Mouse (Mus musculus) embryonic facial prominence, embryonic 12.5 days (tissue): ENCODE data around the gene Pde1c. TPM values are rescaled to one million over a fixed set of nuclear protein-coding genes. Genes with fewer than 3 reads are reported as not detected.
A peak's percentile ranks its signal among the peaks of the same experiment; 100 is the strongest.

Experiments used
- ATAC-seq: fragments of 200-750 bp; cut with Nextera tagmentation; 2 replicates; pipeline ENCODE4 v1.8.0; 2017; ENCODE audit not compliant: insufficient number of reproducible peaks, insufficient read depth, low FRiP score, low TSS enrichment
- H3K27ac ChIP-seq: fragments of 300-500 bp; sonication (generic); 2 replicates; pipeline ENCODE4 v1.5.1; 2016; ENCODE audit warnings: mild to moderate bottlenecking
- H3K27me3 ChIP-seq: fragments of 300-500 bp; sonication (generic); 2 replicates; pipeline ENCODE4 v1.6.1; 2016; ENCODE audit warnings: mild to moderate bottlenecking, moderate library complexity
- H3K36me3 ChIP-seq: fragments of 300-500 bp; sonication (generic); 2 replicates; pipeline ENCODE4 v1.6.1; 2016; ENCODE audit warnings: mild to moderate bottlenecking
- H3K4me1 ChIP-seq: fragments of 300-500 bp; sonication (generic); 2 replicates; pipeline ENCODE4 v1.6.1; 2016
- H3K4me2 ChIP-seq: fragments of 300-500 bp; sonication (generic); replicated peaks from 2 replicates; pipeline ENCODE4 v1.6.1; 2016; ENCODE audit warnings: mild to moderate bottlenecking, moderate library complexity
- H3K4me3 ChIP-seq: fragments of 300-500 bp; sonication (generic); 2 replicates; pipeline ENCODE4 v1.5.1; 2016; ENCODE audit warnings: mild to moderate bottlenecking
- H3K9ac ChIP-seq: fragments of 300-500 bp; sonication (generic); 2 replicates; pipeline ENCODE4 v1.6.1; 2016; ENCODE audit warnings: mild to moderate bottlenecking, moderate library complexity
- H3K9me3 ChIP-seq: fragments of 300-500 bp; sonication (generic); 2 replicates; pipeline ENCODE4 v1.6.1; 2016; ENCODE audit warnings: mild to moderate bottlenecking, moderate library complexity
- WGBS: fragments of 180-500 bp; shearing (Covaris S2); methylation state at CpG from one replicate; pipeline ENCODE4 v1.1.7; 2016; 5-methylcytosine and 5-hydroxymethylcytosine counted together
- polyA plus RNA-seq: library from polyadenylated mRNA; unstranded; fragments of >200 nt; fragmentation: Nextera tagmentation; extraction: Ambion mirVana; gene quantifications from 2 replicates; pipeline ENCODE4 v1.2.1, GENCODE M21; 2016

The Pde1c gene
- polyA plus RNA-seq, 1 experiment from 2014 or later, result 5.9 TPM

DNA sequence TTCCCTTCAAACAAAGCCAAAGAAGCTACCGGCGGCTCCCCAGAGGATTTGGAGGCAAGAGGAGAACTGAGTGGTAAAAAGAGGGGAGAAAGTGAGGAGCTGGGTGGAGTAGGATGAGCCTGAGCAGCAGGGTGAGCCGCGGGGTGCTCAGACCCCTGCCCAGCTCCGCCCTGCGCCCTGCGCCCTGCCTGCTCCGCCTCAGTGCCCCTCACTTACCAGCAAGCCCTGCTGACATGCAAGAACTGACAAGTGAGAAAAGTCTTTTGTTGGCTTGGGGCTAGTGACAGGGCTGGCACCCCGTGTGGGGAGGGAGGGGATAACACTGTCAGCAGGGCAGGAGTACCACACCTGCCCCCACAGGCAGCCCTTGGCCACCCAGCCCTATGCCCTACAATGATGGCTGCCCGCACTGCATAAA lies 206.8 kb downstream of the Pde1c start:
- Histone ChIP-seq H3K9ac (peak overlapping the region; percentile 45), H3K27ac (no peak overlapping the region; the same call in 1 of the 2 replicates), H3K36me3 (no peaks in the 10 kb centered on the region), H3K27me3 (peaks cover 22% of the 10 kb centered on the region; the same call in 1 of the 2 replicates), H3K9me3 (no peaks in the 10 kb centered on the region), H3K4me3 (peak overlapping the region; percentile 38), H3K4me1 (peaks cover 8% of the 10 kb centered on the region; the same call in 1 of the 2 replicates), H3K4me2 (peak overlapping the region; percentile 72)
- peak; percentile 89 for ATAC-seq
- 0% methylated on average over 10 of the region's 10 CpGs for WGBS

DNA sequence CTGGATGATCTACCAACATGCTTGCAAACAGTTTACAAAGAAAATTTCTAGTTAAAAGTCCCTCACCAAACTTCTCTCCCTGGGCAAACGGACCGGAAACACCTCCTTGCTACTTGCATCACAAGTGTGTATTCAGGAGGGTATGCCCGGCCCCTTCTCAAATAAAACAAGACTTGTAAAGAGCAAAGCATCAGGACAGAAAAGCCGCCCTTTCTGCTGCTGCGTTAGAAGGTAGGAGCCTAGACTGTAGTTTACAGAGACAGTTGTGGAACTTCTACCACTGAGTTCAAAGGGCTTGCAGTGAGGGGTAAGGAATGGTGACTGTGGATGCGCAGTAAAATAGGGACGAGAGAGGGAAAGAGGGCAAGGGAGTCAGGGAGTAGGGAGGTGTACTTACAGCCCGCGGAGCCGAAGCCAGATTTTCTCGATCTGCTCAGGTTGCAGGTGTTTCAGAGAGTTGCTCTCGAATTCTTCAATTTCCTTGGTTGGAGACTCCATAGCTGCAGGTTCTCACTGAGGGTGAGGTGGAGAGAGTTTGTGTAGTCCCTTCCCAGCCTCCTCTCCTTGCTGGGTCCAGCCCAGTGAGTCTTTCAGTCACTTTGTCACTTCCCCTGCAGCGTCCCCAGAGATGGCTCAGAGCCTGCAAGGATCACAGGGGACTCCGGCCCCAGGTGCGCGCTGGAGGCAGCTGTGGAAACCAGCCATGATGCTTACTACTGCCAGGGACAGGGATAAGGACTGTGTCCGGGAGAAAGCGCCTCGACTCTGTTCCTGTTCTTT lies 207.4 kb downstream of the Pde1c start:
- H3K27ac ChIP-seq, result no peak overlapping the region; the same call in 1 of the 2 replicates
- peaks cover 22% of the 10 kb centered on the region; the same call in 1 of the 2 replicates for H3K27me3 ChIP-seq
- H3K4me2 ChIP-seq, result peak overlapping the region; percentile 72
- peaks cover 8% of the 10 kb centered on the region; the same call in 1 of the 2 replicates for H3K4me1 ChIP-seq
- H3K9ac ChIP-seq, result peak overlapping the region; percentile 45
- no peaks in the 10 kb centered on the region for H3K9me3 ChIP-seq
- H3K4me3 ChIP-seq, result peak overlapping the region; percentile 38
- no peaks in the 10 kb centered on the region for H3K36me3 ChIP-seq
- peak; percentile 52 for ATAC-seq
- 2% methylated on average over 19 of the region's 19 CpGs for WGBS

DNA sequence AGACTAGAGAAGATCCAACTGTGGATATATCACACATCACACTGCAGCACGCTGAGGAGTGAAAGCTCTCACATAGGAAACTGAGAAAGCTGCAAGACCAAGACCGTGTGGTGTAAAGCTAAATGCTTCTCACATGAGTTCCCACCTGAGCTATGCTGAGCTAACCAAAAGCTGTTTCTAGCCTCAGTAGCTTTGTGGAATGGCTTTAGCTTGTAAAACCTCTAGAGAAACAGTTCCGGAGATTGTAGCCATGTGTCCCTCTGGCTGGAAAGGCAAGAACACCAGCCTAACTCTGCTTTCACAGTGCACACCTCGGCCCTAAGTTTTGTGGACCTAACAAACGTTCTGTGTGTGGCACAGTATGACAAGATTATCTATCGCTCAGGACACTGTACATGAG lies 208.8 kb downstream of the Pde1c start:
- H3K4me1 ChIP-seq, result peaks cover 8% of the 10 kb centered on the region; the same call in 1 of the 2 replicates
- no peak overlapping the region for H3K9ac ChIP-seq
- H3K4me3 ChIP-seq, result no peak overlapping the region
- 66% methylated on average over 6 of the region's 6 CpGs for WGBS
- no peaks in the 10 kb centered on the region for H3K9me3 ChIP-seq
- H3K36me3 ChIP-seq, result no peaks in the 10 kb centered on the region
- H3K27ac ChIP-seq, result no peak overlapping the region
- peaks cover 22% of the 10 kb centered on the region; the same call in 1 of the 2 replicates for H3K27me3 ChIP-seq
- ATAC-seq, result no peak
- H3K4me2 ChIP-seq, result no peak overlapping the region

DNA sequence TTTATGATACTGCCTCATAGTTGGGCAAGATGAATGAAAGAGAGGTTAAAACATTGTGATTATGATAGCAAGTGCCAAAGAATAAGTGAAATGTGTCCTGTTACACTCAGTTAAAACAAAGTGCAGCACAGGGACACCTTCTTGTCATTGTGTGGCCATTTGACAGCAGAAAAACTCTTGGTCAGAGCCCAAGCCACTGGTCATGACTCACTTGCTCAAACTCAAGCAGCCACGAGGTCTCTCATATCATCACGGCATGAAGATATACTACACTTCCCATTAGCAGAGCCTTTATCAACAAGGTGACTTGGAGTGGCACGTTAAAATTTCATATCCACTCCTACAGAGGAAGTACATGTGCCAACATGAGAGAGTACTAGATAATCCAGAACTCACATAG lies 209.8 kb downstream of the Pde1c start:
- no peaks in the 10 kb centered on the region for H3K36me3 ChIP-seq
- ATAC-seq, result no peak
- H3K27ac ChIP-seq, result no peak overlapping the region
- H3K4me1 ChIP-seq, result peaks cover 8% of the 10 kb centered on the region; the same call in 1 of the 2 replicates
- no peak overlapping the region for H3K4me3 ChIP-seq
- peaks cover 22% of the 10 kb centered on the region; the same call in 1 of the 2 replicates for H3K27me3 ChIP-seq
- H3K4me2 ChIP-seq, result no peak overlapping the region
- no peak overlapping the region for H3K9ac ChIP-seq
- H3K9me3 ChIP-seq, result no peaks in the 10 kb centered on the region
- 79% methylated on average over 3 of the region's 3 CpGs for WGBS

DNA sequence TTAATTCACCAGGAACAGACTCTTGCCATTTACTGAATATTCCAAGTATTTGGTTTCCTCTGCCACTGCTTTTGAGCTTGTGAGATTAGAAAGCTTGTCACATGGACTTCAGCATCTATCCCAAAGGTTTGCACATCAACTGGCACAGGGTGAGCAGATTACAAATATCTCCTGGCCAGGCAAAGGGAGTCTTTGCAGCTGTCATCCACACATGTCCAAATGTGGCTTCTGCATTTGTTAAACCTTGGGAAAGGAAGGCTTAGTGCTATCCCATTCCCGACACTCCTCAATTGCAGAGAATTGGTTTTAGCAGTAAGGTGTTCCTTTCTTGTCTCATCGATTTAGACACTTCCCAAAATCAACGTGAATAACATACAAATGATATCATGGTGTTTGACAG lies 221.7 kb downstream of the Pde1c start:
- Histone ChIP-seq H3K27me3 (no peaks in the 10 kb centered on the region), H3K36me3 (no peaks in the 10 kb centered on the region), H3K4me3 (no peak overlapping the region), H3K27ac (no peak overlapping the region), H3K9ac (no peak overlapping the region), H3K4me1 (no peaks in the 10 kb centered on the region), H3K4me2 (no peak overlapping the region), H3K9me3 (no peaks in the 10 kb centered on the region)
- no peak for ATAC-seq
- WGBS, result 85% methylated on average over 3 of the region's 3 CpGs

DNA sequence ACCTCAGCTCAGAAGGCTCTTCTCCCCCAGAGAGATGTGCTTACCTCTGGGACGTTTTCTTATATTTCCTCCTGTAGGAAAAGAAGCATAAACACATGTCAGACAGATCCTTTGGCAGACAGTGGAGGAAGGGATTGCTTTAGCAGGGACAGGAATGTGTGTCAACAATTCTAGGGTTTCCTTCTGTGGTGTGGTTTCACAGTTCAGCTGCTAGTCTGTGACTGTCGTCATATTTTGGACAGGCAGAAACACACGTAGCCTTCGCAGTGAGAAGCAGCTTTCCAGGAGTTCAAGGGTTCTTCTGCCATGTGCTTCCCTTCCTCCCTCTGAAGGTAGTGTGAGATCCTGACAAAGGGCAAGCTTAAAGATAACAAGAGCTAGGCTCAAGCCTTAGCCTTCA lies 223.8 kb downstream of the Pde1c start:
- ATAC-seq, result no peak
- H3K9ac ChIP-seq, result no peak overlapping the region

DNA sequence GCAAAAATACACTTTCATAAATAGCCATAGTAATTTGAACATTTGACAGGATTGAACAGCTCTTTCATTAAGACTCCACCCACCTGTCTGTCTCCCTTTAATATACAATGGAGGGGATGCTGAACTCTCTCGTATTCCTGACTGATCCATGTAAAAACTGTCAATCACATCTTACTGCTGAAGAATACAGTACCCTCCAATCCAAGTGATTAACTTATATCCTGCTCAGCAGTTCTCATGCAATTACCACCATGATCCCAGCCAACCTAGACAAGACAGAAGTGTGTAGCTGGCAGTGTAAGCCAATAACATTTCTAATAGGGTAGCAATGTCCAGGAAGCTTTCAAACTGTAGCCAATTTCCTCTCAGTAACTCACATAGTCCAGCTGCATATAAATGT lies 226.9 kb downstream of the Pde1c start:
- H3K4me2 ChIP-seq, result no peak overlapping the region
- H3K9me3 ChIP-seq, result no peaks in the 10 kb centered on the region
- H3K4me1 ChIP-seq, result no peaks in the 10 kb centered on the region
- H3K27ac ChIP-seq, result no peak overlapping the region
- no peak overlapping the region for H3K9ac ChIP-seq
- no peak overlapping the region for H3K4me3 ChIP-seq
- H3K27me3 ChIP-seq, result no peaks in the 10 kb centered on the region
- no peak for ATAC-seq
- WGBS, result 52% methylated on average over 1 of the region's 1 CpGs
- H3K36me3 ChIP-seq, result no peaks in the 10 kb centered on the region

More for the DNA sequence above, 223.8 kb downstream of the Pde1c start:
- no peak overlapping the region for H3K4me2 ChIP-seq
- H3K27me3 ChIP-seq, result no peaks in the 10 kb centered on the region
- no peaks in the 10 kb centered on the region for H3K36me3 ChIP-seq
- H3K4me3 ChIP-seq, result no peak overlapping the region
- no peaks in the 10 kb centered on the region for H3K4me1 ChIP-seq
- no peaks in the 10 kb centered on the region for H3K9me3 ChIP-seq
- 47% methylated on average over 4 of the region's 4 CpGs for WGBS
- no peak overlapping the region for H3K27ac ChIP-seq

DNA sequence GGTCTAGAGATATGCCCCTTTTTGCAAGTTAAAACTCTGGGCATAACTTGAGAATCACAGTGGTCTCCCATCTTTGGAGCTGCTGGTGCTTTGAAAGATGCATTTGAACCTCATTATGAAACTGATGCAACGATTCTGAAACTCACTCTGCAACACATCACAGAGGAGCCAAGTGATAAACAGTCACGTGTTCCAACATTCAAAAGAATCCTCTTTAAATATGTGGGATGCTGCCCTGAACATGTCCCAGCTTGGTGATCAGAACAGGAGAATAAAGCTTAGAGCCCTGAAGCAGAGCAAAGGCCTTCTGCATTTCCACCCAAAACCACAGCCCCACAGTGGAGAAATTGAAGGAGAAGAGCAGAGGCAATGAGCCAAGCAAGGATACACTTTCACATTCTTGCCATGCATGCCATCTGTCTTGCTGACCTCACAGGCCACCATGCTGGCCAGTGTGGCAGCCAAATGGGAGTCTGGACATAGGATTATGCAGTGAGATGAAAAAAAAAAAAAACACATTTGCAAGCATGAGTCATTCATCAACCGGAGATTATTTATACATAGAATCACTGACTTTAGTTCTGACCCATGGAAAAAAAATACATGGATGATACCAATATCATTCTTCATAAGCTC lies 233.0 kb downstream of the Pde1c start:
- no peaks in the 10 kb centered on the region for H3K9me3 ChIP-seq
- no peak overlapping the region for H3K9ac ChIP-seq
- no peak for ATAC-seq
- no peak overlapping the region for H3K4me2 ChIP-seq
- no peak overlapping the region for H3K27ac ChIP-seq
- 86% methylated on average over 3 of the region's 3 CpGs for WGBS
- H3K36me3 ChIP-seq, result no peaks in the 10 kb centered on the region
- no peaks in the 10 kb centered on the region for H3K27me3 ChIP-seq
- no peak overlapping the region for H3K4me3 ChIP-seq
- no peaks in the 10 kb centered on the region for H3K4me1 ChIP-seq

DNA sequence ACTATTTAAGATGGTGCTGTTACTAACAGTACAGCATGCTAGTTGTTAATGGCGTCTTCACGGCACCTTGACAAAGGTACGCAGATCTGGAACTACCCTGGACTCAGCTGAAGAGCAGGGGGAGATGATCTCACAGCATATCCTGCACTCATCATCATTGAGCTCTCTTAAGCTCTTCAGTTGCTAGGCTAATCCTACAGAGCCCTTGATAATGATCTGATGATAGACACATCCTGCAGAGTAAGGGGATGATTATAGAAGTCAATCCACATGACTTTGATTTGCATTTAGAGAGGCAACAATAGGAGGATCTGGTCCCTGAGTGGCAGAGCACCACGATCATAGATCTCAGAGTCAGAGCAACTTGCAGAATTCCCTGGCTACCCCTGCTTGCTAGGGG lies 236.8 kb downstream of the Pde1c start:
- no peak overlapping the region for H3K4me2 ChIP-seq

DNA sequence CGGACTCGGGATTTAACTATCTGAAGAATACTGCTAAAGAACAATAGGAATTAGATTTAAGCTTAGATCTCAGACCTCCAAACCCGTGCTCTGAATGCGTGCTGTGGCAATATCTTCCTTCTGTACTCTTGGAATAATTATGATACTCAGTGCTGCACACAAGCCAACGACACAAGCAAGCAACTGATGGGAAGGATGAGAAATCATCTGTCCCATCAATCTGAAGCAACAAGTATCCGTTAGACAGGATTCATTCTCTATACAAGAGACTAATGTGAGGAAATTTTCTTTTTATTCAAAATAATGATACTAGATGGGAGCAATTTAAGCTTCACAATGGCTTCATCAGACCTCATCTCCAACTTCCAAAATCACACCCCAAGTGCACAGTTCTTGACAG lies 237.5 kb downstream of the Pde1c start:
- H3K27ac ChIP-seq, result no peak overlapping the region
- no peak overlapping the region for H3K4me2 ChIP-seq
- H3K4me1 ChIP-seq, result no peaks in the 10 kb centered on the region
- H3K36me3 ChIP-seq, result no peaks in the 10 kb centered on the region
- no peak overlapping the region for H3K9ac ChIP-seq
- H3K9me3 ChIP-seq, result no peaks in the 10 kb centered on the region
- H3K4me3 ChIP-seq, result no peak overlapping the region
- WGBS, result 87% methylated on average over 6 of the region's 6 CpGs
- H3K27me3 ChIP-seq, result no peaks in the 10 kb centered on the region
- ATAC-seq, result no peak

More for the DNA sequence above, 236.8 kb downstream of the Pde1c start:
- Histone ChIP-seq H3K27me3 (no peaks in the 10 kb centered on the region), H3K9ac (no peak overlapping the region), H3K27ac (no peak overlapping the region), H3K36me3 (no peaks in the 10 kb centered on the region), H3K4me1 (no peaks in the 10 kb centered on the region), H3K9me3 (no peaks in the 10 kb centered on the region), H3K4me3 (no peak overlapping the region)
- WGBS, result 81% methylated on average over 4 of the region's 4 CpGs
- no peak for ATAC-seq

DNA sequence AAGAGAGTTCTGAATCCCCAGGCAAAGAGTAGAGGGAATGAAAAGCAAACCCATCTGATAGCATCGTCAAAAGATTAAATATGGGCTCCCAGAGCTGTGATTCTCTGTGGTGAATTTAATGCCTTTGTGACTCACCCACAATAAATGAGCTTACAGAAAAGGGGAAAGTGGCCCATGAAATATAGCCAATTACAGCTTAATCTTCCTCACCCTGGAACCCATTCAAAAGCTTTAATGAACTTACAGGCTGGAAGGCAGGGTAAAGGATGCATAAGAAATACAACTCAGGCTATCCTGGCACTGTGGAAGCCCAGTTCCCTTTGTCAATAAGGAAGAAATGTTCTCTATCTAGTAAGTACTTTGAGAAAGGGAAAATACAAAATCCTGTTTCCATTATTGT lies 240.8 kb downstream of the Pde1c start:
- no peaks in the 10 kb centered on the region for H3K27me3 ChIP-seq
- H3K36me3 ChIP-seq, result no peaks in the 10 kb centered on the region
- no peak for ATAC-seq
- 75% methylated on average over 1 of the region's 1 CpGs for WGBS
- 0 out of 2 replicates have a peak, but pooled peaks cover under 1% of the 10 kb centered on the region for H3K4me1 ChIP-seq
- H3K27ac ChIP-seq, result no peak overlapping the region
- no peak overlapping the region for H3K9ac ChIP-seq
- H3K9me3 ChIP-seq, result no peaks in the 10 kb centered on the region
- no peak overlapping the region for H3K4me2 ChIP-seq
- no peak overlapping the region for H3K4me3 ChIP-seq

DNA sequence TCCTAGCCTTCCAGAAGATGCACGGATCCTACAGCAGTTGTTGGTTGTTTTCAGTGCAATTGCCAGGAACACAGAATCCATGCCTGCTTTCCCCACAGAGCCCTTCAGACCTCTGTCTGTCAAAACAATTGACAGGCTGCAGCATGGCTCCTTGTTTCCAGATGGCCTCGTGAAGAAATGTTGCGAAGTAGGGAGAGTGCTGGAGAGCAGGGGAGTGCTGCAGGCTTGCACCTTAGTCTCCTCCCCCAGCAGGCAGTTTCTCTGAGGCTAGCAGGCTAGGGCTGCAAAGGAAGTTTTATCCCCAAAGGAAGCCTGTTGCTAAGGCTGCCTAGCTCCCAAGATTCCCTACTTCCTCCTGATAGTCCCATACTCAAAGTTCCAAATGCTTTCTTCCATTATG lies 246.1 kb downstream of the Pde1c start:
- no peaks in the 10 kb centered on the region for H3K36me3 ChIP-seq
- H3K4me1 ChIP-seq, result 0 out of 2 replicates have a peak, but pooled peaks cover 7% of the 10 kb centered on the region
- no peaks in the 10 kb centered on the region for H3K27me3 ChIP-seq
- H3K4me3 ChIP-seq, result no peak overlapping the region
- H3K4me2 ChIP-seq, result no peak overlapping the region
- 0 out of 2 replicates have a peak, but pooled peaks have one; percentile 64 for ATAC-seq
- no peaks in the 10 kb centered on the region for H3K9me3 ChIP-seq
- no peak overlapping the region for H3K9ac ChIP-seq
- WGBS, result 9% methylated on average over 3 of the region's 3 CpGs
- H3K27ac ChIP-seq, result peak overlapping the region; percentile 41; the same call in 1 of the 2 replicates
